8 mouse cellular contexts compared by ENCODE assay signal in the genomic region with DNA sequence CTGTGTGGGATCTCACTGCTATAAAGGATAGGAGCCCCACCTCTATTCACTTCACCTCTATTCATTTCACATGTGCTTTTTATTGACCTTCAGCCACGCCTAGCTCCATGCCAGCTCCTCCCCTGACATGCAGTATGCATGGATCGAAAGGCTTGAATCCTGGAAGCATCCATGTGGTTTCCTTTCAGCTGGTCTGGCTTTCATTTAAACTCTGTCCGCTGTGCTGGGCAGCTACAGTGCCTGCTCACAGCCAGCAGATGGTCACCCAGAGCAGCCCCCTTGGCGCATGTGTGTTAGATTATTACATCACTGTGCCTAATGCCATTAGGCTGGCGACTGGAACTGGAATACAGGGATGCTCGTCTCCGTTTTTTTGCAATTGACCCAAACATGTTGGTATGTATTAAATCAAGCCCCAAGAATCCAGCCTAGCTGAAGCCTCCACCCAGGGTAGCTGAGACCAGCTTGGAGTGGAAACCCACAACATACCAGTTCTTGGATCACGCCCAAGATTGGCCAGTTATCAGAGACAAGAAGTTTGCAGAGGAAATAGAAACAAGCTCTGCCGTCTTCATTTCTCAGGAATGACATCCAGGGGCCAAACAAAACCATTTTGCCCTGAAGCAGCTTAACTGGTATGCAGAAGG.
A peak's percentile ranks its signal among the peaks of the same experiment; 100 is the strongest.
DNase-seq lines count a peak whose midpoint lies in the region; ATAC-seq and TF ChIP-seq lines count a peak whose summit lies in the region.

No protein-coding gene starts in this region.

- peak; percentile 5 for DNase-seq in kidney, adult 2 months
- no peak for DNase-seq in kidney, adult 11 months
- peak; percentile 51 for DNase-seq in embryo, embryonic 11 days
- no peak for DNase-seq in thymus, adult 18-20 months
- no peak for DNase-seq in kidney, adult 18-20 months
- DNase-seq in adrenal gland, postnatal 14 days: no peak

- no peak for TF ChIP-seq CTCF in kidney, adult 2 months (conservative IDR thresholded peaks at IDR 0.05; ENCODE audit: insufficient read depth, insufficient read length, low read depth, low read length)

- no peaks in the 10 kb centered on the region for H3K4me1 ChIP-seq in kidney, adult 2 months (ENCODE audit: control insufficient read depth, insufficient read depth, low read length)
- peaks cover 15% of the 10 kb centered on the region for H3K4me1 ChIP-seq in heart, embryonic 13.5 days
- peaks cover 10% of the 10 kb centered on the region for H3K4me1 ChIP-seq in lung, embryonic 16.5 days (replicated peaks; ENCODE audit: control insufficient read depth, insufficient read depth, low read length)

- WGBS in kidney, adult 2 months: 73% methylated on average over 9 of the region's 9 CpGs
- 46% methylated on average over 9 of the region's 9 CpGs for WGBS in heart, embryonic 13.5 days
- 50% methylated on average over 9 of the region's 9 CpGs for WGBS in lung, embryonic 16.5 days

- no peak overlapping the region for H3K9ac ChIP-seq in heart, embryonic 13.5 days
- no peak overlapping the region for H3K9ac ChIP-seq in lung, embryonic 16.5 days (ENCODE audit: low read length)

- H3K27ac ChIP-seq in kidney, adult 2 months (ENCODE audit: insufficient read depth, low read depth, low read length): no peak overlapping the region
- H3K27ac ChIP-seq in heart, embryonic 13.5 days (replicated peaks): peak overlapping the region; percentile 43
- H3K27ac ChIP-seq in lung, embryonic 16.5 days (ENCODE audit: low read length): no peak overlapping the region

- H3K9me3 ChIP-seq in heart, embryonic 13.5 days: no peaks in the 10 kb centered on the region
- H3K9me3 ChIP-seq in lung, embryonic 16.5 days (ENCODE audit: control insufficient read depth, low read length): no peaks in the 10 kb centered on the region

- no peak for TF ChIP-seq POLR2A in kidney, adult 2 months (IDR thresholded peaks at IDR 0.05; ENCODE audit: low read depth, low read length)

- peak overlapping the region; percentile 12; the same call in 1 of the 2 replicates for H3K4me2 ChIP-seq in heart, embryonic 13.5 days
- H3K4me2 ChIP-seq in lung, embryonic 16.5 days (ENCODE audit: low read depth, low read length): no peak overlapping the region

- H3K27me3 ChIP-seq in kidney, adult 2 months (replicated peaks; ENCODE audit: control insufficient read depth, insufficient read depth, low read length): no peaks in the 10 kb centered on the region
- H3K27me3 ChIP-seq in heart, embryonic 13.5 days (replicated peaks): no peaks in the 10 kb centered on the region
- H3K27me3 ChIP-seq in lung, embryonic 16.5 days (ENCODE audit: control insufficient read depth, insufficient read depth, low read depth, low read length): no peaks in the 10 kb centered on the region

- H3K36me3 ChIP-seq in kidney, adult 2 months (ENCODE audit: control insufficient read depth, insufficient read depth, low read length): no peaks in the 10 kb centered on the region
- H3K36me3 ChIP-seq in heart, embryonic 13.5 days: no peaks in the 10 kb centered on the region
- H3K36me3 ChIP-seq in lung, embryonic 16.5 days (ENCODE audit: control insufficient read depth, insufficient read depth, low read length): no peaks in the 10 kb centered on the region

- no peak for ATAC-seq in heart, embryonic 13.5 days (ENCODE audit: extremely low read depth, insufficient number of reproducible peaks, low FRiP score, low TSS enrichment)
- peak; percentile 65 for ATAC-seq in lung, embryonic 16.5 days (ENCODE audit: low read depth)

- no peak overlapping the region for H3K4me3 ChIP-seq in kidney, adult 2 months (ENCODE audit: insufficient read depth, low read depth, low read length)
- H3K4me3 ChIP-seq in heart, embryonic 13.5 days: no peak overlapping the region
- no peak overlapping the region for H3K4me3 ChIP-seq in lung, embryonic 16.5 days (ENCODE audit: low read length)

Comparison
In these comparisons a context has a peak if more than half of its experiments do, and no peak if none do; other contexts are left out.
1. DNase-seq: peak in kidney, adult 2 months (single experiment) and embryo, embryonic 11 days (single experiment); none in kidney, adult 11 months (single experiment), thymus, adult 18-20 months (0 of 2), kidney, adult 18-20 months (single experiment) and adrenal gland, postnatal 14 days (single experiment).